Mouse (Mus musculus): ENCODE results near the gene Fam110c.
A peak's percentile ranks its signal among the peaks of the same experiment; 100 is the strongest.

Fam110c gene

DNA sequence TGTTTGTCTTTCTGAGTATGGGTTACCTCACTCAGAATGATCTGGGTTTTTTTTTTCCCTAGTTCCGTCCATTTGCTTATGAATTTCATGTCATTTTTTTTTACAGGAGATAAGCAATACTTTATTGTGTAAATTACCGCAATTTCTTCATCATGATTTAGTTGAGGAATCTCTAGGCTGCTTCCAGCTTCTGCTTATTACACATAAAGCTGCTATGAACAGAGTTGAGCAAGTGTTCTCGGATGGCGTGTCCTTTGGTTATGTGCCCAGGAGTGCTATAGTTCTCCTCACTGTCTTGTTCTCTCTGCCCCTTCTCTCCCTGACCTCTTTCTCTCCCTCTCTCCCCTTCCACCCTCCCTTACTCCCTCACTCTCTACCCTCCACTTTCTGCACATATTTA is 28.2 kb downstream of the Fam110c start:
- no peak for DNase-seq (ENCODE audit: low spot score)

DNA sequence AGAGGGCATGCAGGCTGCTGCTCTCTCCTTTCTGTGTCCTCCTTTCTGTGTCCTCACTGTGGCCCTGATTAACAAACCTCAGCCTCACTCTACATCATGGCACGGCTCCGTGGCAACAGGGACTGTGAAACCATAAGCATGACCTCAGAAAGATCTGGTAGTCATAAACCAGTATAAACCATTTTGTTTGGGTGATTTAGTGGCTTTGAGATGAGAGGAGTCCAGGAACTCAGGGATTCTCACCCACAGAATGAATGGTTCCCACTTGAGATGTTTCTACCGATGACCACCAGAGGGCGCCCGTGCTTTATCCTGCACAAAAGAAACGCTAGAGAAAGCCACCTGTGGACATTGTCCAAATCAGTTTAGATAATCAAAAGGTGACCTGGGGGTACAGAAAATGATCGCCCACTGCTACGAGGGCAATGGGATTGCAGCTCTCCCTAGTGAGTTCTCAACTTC is 42.4 kb downstream of the Fam110c start:
- DNase-seq (ENCODE audit: low spot score) = peak; percentile 11

DNA sequence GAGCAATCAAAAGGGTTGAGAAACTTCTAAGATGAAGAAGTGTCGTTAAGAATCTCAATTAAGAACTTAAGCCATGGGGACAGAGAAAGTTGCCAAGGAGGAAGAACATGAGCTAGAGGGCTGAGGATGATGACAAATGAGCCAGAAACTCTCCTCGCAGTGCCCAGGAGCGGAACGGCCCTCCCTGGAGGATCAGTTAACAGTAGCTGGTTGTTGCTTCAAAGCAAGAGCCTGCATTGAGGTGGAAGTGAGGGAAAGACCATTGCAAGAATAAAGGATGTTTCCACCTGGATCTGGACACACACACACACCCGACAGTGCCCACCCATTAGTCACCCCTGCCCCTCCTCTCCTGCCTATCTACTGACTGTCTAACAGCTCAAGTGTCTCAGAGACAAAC is 46.9 kb downstream of the Fam110c start:
- no peak for DNase-seq (ENCODE audit: low spot score)

DNA sequence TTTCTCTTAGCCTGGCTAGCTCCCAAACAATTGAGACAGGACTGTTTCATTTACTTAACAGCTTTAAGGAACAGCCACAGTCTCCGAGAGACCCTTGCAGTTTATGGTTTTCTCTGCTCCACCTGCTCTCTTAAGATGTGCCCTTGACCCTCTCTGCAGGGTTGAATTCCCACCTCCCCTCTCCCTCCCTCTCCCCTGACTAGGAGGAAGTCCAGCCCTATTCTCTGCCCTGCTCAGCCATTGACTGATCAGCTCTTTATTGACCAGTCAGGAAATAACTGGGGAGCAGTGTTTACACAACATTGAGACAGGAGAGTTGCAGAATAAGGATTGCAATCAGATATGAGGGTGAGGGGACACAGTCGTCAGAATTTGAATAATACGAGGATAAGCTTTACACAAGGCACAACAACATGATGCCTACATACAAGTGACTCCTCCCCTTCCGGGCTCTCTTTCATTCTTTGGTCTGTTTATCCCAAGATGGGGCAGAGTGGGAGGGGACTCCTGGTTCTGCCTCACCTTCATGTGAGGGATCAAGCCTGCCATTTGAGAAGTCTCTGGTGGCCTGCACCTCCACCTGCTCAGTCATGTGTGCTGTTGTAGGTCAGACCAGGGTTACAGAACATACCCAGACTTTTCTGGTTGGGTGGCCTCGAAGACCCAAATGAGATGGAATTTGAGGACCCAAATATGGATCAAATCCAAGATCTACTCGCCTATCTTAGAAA is 49.4 kb downstream of the Fam110c start:
- no peak for DNase-seq (ENCODE audit: low spot score)

DNA sequence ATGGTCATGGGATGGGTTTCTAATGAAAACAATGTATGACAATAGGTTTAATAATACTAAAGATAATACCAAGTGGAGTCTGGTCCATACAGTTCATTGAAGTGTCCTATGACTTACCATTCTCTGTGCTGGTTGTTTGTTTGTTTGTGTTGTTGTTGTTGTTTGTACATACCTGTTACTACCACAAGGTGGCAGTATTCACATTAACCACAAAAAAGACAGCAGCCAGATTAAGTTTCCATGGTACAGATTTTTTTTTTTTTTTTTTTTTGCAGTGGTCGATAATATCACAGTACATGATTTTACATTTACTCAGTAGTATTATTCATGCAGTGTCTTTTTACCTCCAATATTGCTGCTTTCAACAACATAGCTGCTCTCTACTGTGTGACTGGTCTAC is 52.4 kb downstream of the Fam110c start:
- no peak for DNase-seq (ENCODE audit: low spot score)

DNA sequence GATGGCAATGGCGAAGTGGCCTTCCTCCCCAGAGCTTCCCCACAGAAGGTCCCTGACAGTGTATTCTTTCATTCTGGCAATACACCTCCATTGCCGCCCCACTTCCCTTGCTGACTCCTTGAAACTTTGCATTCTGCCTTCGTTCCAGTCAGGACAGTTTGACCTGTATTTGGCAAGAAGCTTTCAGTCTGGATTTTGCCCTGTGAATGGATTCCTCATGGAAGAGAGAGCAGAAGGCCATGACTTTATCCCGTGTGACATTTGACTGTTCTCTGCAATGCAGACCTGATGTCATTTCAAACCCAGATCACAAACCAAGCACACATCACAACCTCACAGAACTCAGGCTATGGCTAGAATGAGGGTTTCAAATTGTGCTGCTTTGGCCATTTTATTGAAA is 55.9 kb downstream of the Fam110c start:
- no peak for DNase-seq (ENCODE audit: low spot score)

Measured in layer of hippocampus, adult 9-10 months (tissue).